Mouse (Mus musculus): ENCODE measurements at regions not wholly inside any gene's neighbourhood (a gene's known extent, or its start where the extent isn't known, plus 50 kb on each side); places are given as distances from the start of the nearest gene placed in this dataset.

DNA sequence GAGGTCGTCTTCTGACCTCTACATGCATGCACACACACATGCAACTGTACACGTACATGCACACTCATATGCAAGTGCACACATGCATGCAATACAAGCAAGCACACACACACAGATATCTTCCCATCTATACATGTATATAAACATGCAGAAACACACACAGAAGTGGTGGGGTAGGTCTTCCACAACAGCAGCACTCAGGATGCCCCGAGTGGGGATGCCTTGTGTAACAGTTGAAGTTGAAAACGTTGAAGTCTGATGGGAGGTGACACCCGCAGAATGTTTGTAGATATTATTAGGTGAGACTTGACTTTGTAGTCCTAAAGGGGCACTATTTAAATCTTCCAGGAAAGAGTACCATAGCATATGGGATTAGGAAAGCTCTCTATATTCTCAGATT, 87.9 kb upstream of the Cxcr4 start:
- WGBS, result 83% methylated on average over 5 of the region's 5 CpGs
- TF ChIP-seq POLR2A (IDR thresholded peaks at IDR 0.05; ENCODE audit: borderline replicate concordance, extremely low read depth, insufficient read depth, insufficient read length), result no peak
- Histone ChIP-seq H3K9ac (ENCODE audit: low read depth, low read length, severe bottlenecking) (no peak overlapping the region), H3K9me3 (ENCODE audit: control insufficient read depth, low read length) (no peaks in the 10 kb centered on the region), H3K4me1 (ENCODE audit: control insufficient read depth, insufficient read depth, low read length) (peaks cover 5% of the 10 kb centered on the region; the same call in 1 of the 2 replicates), H3K36me3 (ENCODE audit: control insufficient read depth, insufficient read depth, low read length) (no peaks in the 10 kb centered on the region), H3K4me2 (replicated peaks; ENCODE audit: low read depth, low read length, severe bottlenecking) (no peak overlapping the region), H3K27ac (replicated peaks; ENCODE audit: low read depth, low read length) (no peak overlapping the region), H3K4me3 (replicated peaks; ENCODE audit: low read length) (no peak overlapping the region), H3K27me3 (ENCODE audit: control insufficient read depth, insufficient read depth, low read length) (no peaks in the 10 kb centered on the region)
- ATAC-seq (ENCODE audit: low FRiP score, low read depth) (no peak), DNase-seq (ENCODE audit: low spot score) (no peak)

DNA sequence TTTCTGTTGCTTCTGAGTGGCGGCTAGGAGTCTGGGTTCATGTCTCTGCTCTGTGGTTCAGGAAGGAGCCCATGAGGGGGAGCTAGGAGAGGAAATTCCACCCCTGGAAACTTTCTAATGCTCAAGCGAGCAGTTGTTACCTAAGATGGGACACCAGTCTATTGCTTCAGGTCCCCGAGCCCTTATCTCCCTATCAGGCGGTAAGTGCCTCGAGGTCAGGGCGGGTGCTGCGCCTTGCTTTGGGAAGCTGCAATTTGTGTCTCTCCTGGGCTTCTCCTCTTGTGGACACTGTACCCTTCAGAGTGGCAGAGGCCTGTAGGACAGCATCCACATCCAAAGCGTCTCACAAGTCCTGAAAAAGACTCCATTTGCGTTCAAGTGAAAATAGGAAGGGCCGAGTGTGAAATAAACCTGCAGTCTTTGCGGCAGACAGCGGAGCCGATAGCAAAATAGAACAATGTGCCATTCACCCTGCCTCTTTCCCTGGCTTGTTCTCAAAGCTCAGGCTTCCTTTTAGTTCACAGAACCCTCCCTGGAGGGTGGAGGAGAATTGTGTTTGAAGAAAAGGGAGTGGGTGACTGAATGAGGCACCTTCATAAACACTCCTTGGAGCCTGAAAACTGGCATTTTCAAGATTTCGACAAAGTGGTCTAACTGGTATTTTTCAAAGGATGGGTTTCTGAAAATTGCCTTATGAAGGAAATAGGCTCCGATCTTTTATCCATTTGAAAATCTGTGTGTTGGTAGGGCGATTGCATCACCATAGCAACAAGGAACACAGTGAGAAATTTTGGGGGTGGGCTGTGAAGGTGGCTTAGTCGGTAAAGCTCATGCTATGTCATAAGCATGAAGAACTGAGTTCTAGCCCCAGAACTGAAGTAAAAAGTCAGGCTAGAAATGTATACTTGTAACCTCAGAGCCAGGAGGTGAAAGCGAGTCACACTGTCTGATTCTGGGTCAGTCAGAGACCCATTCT, 87.2 kb upstream of the Cxcr4 start:
- Histone ChIP-seq H3K4me2 (replicated peaks; ENCODE audit: low read depth, low read length, severe bottlenecking) (no peak overlapping the region), H3K4me3 (replicated peaks; ENCODE audit: low read length) (no peak overlapping the region), H3K9ac (ENCODE audit: low read depth, low read length, severe bottlenecking) (no peak overlapping the region), H3K36me3 (ENCODE audit: control insufficient read depth, insufficient read depth, low read length) (no peaks in the 10 kb centered on the region), H3K4me1 (ENCODE audit: control insufficient read depth, insufficient read depth, low read length) (peaks cover 5% of the 10 kb centered on the region; the same call in 1 of the 2 replicates), H3K27me3 (ENCODE audit: control insufficient read depth, insufficient read depth, low read length) (no peaks in the 10 kb centered on the region), H3K9me3 (ENCODE audit: control insufficient read depth, low read length) (no peaks in the 10 kb centered on the region), H3K27ac (replicated peaks; ENCODE audit: low read depth, low read length) (no peak overlapping the region)
- no peak for TF ChIP-seq POLR2A (IDR thresholded peaks at IDR 0.05; ENCODE audit: borderline replicate concordance, extremely low read depth, insufficient read depth, insufficient read length)
- 65% methylated on average over 18 of the region's 18 CpGs for WGBS
- DNase-seq (ENCODE audit: low spot score) (no peak), ATAC-seq (ENCODE audit: low FRiP score, low read depth) (no peak)

DNA sequence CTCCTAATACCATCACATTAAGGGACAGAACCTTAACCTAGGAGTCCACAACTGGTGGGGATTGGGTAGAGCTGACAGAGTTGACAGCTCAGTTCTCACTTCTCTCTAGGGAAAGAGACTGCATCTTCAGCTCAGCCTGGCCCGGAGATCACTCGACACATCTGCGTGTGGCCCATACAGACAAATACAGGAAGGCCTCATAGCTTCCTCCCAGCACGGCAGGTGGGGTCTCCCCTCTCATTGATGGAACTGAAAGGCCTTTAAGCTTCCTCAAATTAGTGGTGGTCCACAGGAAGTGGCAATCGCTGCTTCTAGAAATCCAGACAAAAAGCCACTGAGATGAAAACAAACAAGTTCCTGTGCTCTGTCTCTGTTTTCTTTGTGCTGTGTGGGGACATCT, 83.4 kb upstream of the Cxcr4 start:
- no peak overlapping the region for H3K9ac ChIP-seq (ENCODE audit: low read depth, low read length, severe bottlenecking)
- H3K4me1 ChIP-seq (ENCODE audit: control insufficient read depth, insufficient read depth, low read length), result peaks cover 5% of the 10 kb centered on the region; the same call in 1 of the 2 replicates
- H3K9me3 ChIP-seq (ENCODE audit: control insufficient read depth, low read length), result no peaks in the 10 kb centered on the region
- ATAC-seq (ENCODE audit: low FRiP score, low read depth) (no peak), DNase-seq (ENCODE audit: low spot score) (no peak)
- H3K27me3 ChIP-seq (ENCODE audit: control insufficient read depth, insufficient read depth, low read length), result no peaks in the 10 kb centered on the region
- no peak overlapping the region for H3K4me2 ChIP-seq (replicated peaks; ENCODE audit: low read depth, low read length, severe bottlenecking)
- TF ChIP-seq POLR2A (IDR thresholded peaks at IDR 0.05; ENCODE audit: borderline replicate concordance, extremely low read depth, insufficient read depth, insufficient read length), result no peak
- H3K4me3 ChIP-seq (replicated peaks; ENCODE audit: low read length), result no peak overlapping the region
- 85% methylated on average over 5 of the region's 5 CpGs for WGBS
- H3K27ac ChIP-seq (replicated peaks; ENCODE audit: low read depth, low read length), result no peak overlapping the region
- H3K36me3 ChIP-seq (ENCODE audit: control insufficient read depth, insufficient read depth, low read length), result no peaks in the 10 kb centered on the region

DNA sequence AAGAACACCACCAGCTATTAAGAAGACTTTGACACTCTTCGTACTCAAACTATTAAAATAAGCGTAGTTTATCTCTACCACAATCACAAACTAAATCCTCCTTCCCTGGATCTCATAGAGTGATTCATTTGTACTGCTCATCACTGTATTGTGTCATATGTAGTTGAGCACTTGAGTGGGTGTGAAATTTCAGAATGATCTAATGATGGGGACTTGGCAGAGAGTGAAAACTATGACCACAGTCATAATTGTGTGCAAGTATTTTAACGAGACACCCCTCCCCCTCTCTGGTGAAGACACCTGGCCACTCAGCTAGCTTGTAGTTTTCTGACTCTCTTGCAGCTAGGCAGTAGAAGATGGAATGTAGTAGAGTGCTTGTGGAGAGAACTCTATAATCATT, 80.2 kb upstream of the Cxcr4 start:
- H3K4me1 ChIP-seq (ENCODE audit: control insufficient read depth, insufficient read depth, low read length), result no peaks in the 10 kb centered on the region
- no peak overlapping the region for H3K9ac ChIP-seq (ENCODE audit: low read depth, low read length, severe bottlenecking)
- H3K27me3 ChIP-seq (ENCODE audit: control insufficient read depth, insufficient read depth, low read length), result no peaks in the 10 kb centered on the region
- no peak for TF ChIP-seq POLR2A (IDR thresholded peaks at IDR 0.05; ENCODE audit: borderline replicate concordance, extremely low read depth, insufficient read depth, insufficient read length)
- no peak for ATAC-seq (ENCODE audit: low FRiP score, low read depth)
- no peak for DNase-seq (ENCODE audit: low spot score)
- no peak overlapping the region for H3K4me2 ChIP-seq (replicated peaks; ENCODE audit: low read depth, low read length, severe bottlenecking)
- no peaks in the 10 kb centered on the region for H3K9me3 ChIP-seq (ENCODE audit: control insufficient read depth, low read length)
- no peaks in the 10 kb centered on the region for H3K36me3 ChIP-seq (ENCODE audit: control insufficient read depth, insufficient read depth, low read length)
- WGBS, result 83% methylated on average over 3 of the region's 3 CpGs
- H3K4me3 ChIP-seq (replicated peaks; ENCODE audit: low read length), result no peak overlapping the region
- no peak overlapping the region for H3K27ac ChIP-seq (replicated peaks; ENCODE audit: low read depth, low read length)

DNA sequence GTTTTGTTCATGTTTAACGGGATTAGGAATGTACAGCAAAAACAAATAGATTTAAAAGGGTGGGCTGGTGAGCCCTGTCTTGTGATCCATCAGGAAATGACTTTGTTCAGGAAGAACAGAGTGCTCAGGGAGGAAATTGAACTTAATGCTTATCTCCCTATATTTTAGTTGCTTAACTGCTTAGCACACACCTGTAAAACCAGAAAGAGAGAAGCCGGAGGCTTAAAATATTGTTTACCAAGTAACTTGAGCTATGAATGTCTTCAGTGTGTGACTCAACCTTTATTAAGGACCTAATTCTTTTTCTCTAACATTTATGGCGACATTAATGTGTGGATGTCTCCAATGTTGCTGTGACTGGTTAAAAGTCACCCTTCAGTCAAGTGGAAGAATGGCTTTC, 79.4 kb upstream of the Cxcr4 start:
- Histone ChIP-seq H3K4me3 (replicated peaks; ENCODE audit: low read length) (no peak overlapping the region), H3K9me3 (ENCODE audit: control insufficient read depth, low read length) (no peaks in the 10 kb centered on the region), H3K27ac (replicated peaks; ENCODE audit: low read depth, low read length) (no peak overlapping the region), H3K9ac (ENCODE audit: low read depth, low read length, severe bottlenecking) (no peak overlapping the region), H3K4me1 (ENCODE audit: control insufficient read depth, insufficient read depth, low read length) (no peaks in the 10 kb centered on the region), H3K36me3 (ENCODE audit: control insufficient read depth, insufficient read depth, low read length) (no peaks in the 10 kb centered on the region), H3K27me3 (ENCODE audit: control insufficient read depth, insufficient read depth, low read length) (no peaks in the 10 kb centered on the region), H3K4me2 (replicated peaks; ENCODE audit: low read depth, low read length, severe bottlenecking) (no peak overlapping the region)
- whole genome bisulfite sequencing, result 75% methylated on average over 3 of the region's 3 CpGs
- DNase-seq (ENCODE audit: low spot score) (no peak), ATAC-seq (ENCODE audit: low FRiP score, low read depth) (no peak)
- TF ChIP-seq POLR2A (IDR thresholded peaks at IDR 0.05; ENCODE audit: borderline replicate concordance, extremely low read depth, insufficient read depth, insufficient read length), result no peak

Measured in limb, embryonic 14.5 days (tissue).